Mouse (Mus musculus) erythroblast, embryonic 14.5 days (primary cell): ENCODE measurements around the gene Rgl1.

Experiments used
- GATA1 ChIP-seq: IDR thresholded peaks from 2 replicates; pipeline ENCODE4 v1.6.1; 2012; ENCODE audit warnings: low read length, inconsistent platforms, mixed read lengths
- TAL1 ChIP-seq: IDR thresholded peaks from 3 replicates; pipeline ENCODE4 v1.6.1; 2012; ENCODE audit warnings: low read length, inconsistent platforms, mixed read lengths

DNA sequence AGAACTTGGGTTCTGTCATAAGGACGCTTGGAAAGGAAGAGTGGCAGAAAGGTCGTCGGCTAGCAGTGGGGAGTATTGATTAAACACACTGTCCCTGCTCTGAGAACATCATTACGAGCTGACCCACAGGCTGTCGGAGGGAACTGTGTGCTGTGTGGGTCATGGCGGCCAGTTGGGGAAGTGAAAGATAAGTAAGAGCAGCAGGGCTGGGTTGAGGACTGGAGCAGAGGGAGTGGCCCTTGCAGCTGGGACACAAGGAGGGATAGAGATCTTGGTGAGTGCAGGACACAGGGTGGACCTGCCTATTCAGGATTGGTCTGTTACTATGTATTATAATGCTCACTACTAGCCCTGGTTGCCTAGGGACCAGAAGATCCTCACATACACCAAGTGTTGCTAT lies 38.8 kb upstream of the Rgl1 start:
- TF ChIP-seq GATA1 (no peak), TAL1 (no peak)
